Mouse (Mus musculus): ENCODE measurements around the gene Pi4ka. TPM values are rescaled to one million over a fixed set of nuclear protein-coding genes. Genes with fewer than 3 reads are reported as not detected.

Pi4ka gene
- polyA plus RNA-seq, 1 experiment from 2014 or later: 51.0 TPM

DNA sequence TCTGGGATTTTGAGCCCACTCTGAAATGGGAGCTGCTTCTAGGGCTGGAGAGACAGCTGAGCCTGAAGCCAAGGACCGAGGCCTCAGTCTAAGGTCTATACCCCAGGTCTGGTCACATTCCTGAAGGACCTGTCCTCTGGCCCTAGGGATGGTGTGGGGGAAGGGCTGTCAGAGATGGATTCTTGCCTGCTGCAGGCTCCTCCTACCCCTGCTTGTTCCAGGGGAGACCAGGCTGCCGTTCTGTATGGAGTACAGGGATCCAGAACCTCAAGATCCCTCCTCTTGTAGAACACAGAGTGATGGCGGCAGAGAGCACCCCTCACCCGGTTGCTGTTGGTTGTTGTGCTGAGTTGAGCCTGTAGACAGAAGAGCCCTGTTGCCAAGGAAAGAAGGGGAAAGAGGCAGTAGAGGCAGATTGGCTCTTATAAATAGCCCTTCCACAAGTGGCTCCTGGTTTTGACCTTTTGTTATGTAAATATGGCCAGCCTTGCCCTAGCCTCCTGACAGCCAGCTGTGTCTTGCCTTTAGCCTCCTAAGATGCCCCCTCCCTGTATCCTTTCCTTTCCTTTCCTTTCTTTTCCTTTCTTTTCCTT lies 152.0 kb downstream of the Pi4ka start:
- Histone ChIP-seq H3K27ac (ENCODE audit: low read depth, low read length) (0 out of 2 replicates have a peak overlapping the region, but pooled peaks have one; percentile 46), H3K4me1 (ENCODE audit: control insufficient read depth, insufficient read depth, low read length) (peaks cover 34% of the 10 kb centered on the region), H3K36me3 (ENCODE audit: control insufficient read depth, insufficient read depth, low read length) (peaks cover 38% of the 10 kb centered on the region), H3K9me3 (replicated peaks; ENCODE audit: control insufficient read depth, low read length) (no peaks in the 10 kb centered on the region), H3K27me3 (replicated peaks; ENCODE audit: control insufficient read depth, insufficient read depth, low read length) (no peaks in the 10 kb centered on the region), H3K4me2 (ENCODE audit: low read length) (no peak overlapping the region), H3K9ac (ENCODE audit: low read length) (no peak overlapping the region), H3K4me3 (ENCODE audit: low read depth, low read length) (no peak overlapping the region)
- peak; percentile 38; the same call in 1 of the 2 replicates for ATAC-seq
- peak; percentile 40 for DNase-seq (ENCODE audit: low spot score)
- WGBS: 14% methylated on average over 4 of the region's 4 CpGs

DNA sequence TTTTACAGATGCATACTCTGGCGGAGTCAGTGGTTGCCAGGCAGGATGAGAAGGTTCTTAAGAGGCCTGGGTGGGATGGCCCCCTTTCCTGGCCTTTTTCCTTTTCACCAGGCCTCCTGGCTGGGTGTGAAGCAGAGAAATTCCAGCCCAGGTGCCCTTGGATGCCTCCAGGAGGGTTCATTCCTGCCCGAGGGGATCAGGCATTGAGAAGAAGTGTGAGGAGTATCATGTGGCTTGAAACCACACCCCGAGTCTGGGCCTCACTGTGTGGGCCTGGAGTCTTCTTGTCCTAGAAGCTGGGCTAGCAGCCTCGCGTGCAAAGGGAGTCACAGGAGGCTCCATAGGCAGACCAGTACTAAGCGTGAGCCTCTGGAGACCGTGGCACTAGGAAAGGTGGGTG lies 153.3 kb downstream of the Pi4ka start:
- no peaks in the 10 kb centered on the region for H3K9me3 ChIP-seq (replicated peaks; ENCODE audit: control insufficient read depth, low read length)
- 65% methylated on average over 7 of the region's 7 CpGs for WGBS
- no peak overlapping the region for H3K27ac ChIP-seq (ENCODE audit: low read depth, low read length)
- ATAC-seq: no peak
- no peak overlapping the region for H3K4me3 ChIP-seq (ENCODE audit: low read depth, low read length)
- no peak overlapping the region for H3K9ac ChIP-seq (ENCODE audit: low read length)
- H3K4me2 ChIP-seq (ENCODE audit: low read length): no peak overlapping the region
- peaks cover 34% of the 10 kb centered on the region for H3K4me1 ChIP-seq (ENCODE audit: control insufficient read depth, insufficient read depth, low read length)
- no peaks in the 10 kb centered on the region for H3K27me3 ChIP-seq (replicated peaks; ENCODE audit: control insufficient read depth, insufficient read depth, low read length)
- DNase-seq (ENCODE audit: low spot score): no peak
- H3K36me3 ChIP-seq (ENCODE audit: control insufficient read depth, insufficient read depth, low read length): peaks cover 25% of the 10 kb centered on the region

DNA sequence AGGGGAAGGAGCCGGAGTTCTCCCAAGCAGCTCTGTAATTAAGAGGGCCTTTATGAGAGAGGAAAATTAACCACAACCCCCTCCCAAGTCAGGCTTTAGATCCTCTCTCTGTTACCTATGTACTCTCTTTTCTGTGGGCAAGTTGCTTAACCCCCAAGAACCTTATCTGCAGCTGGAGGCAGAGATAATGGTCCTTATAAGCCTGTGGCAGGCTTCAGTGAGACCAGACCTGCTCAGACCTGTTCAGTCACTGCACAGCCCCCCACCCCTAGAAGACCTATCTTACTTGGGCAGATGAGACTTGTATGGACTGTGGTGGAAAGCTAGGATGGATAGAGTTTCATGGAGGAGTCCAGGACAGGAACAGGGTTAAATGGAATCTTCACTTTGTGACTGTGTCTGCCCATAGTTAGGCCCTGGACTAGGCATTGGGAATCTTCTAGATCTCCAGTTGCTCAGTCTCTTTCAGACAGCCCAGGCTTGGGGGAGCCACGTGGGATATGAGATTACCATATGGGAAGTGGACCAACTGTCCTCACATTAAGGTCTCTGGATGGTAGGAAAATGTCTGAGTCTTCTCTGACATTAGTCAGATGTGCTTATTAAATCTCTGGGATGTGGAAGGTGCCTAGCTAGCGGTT lies 153.9 kb downstream of the Pi4ka start:
- H3K9me3 ChIP-seq (replicated peaks; ENCODE audit: control insufficient read depth, low read length): no peaks in the 10 kb centered on the region
- H3K4me1 ChIP-seq (ENCODE audit: control insufficient read depth, insufficient read depth, low read length): peaks cover 36% of the 10 kb centered on the region
- H3K36me3 ChIP-seq (ENCODE audit: control insufficient read depth, insufficient read depth, low read length): peaks cover 19% of the 10 kb centered on the region
- no peak for DNase-seq (ENCODE audit: low spot score)
- H3K9ac ChIP-seq (ENCODE audit: low read length): no peak overlapping the region
- no peak for ATAC-seq
- H3K27me3 ChIP-seq (replicated peaks; ENCODE audit: control insufficient read depth, insufficient read depth, low read length): no peaks in the 10 kb centered on the region
- 70% methylated on average over 3 of the region's 3 CpGs for WGBS
- no peak overlapping the region for H3K4me3 ChIP-seq (ENCODE audit: low read depth, low read length)
- H3K4me2 ChIP-seq (ENCODE audit: low read length): no peak overlapping the region
- no peak overlapping the region for H3K27ac ChIP-seq (ENCODE audit: low read depth, low read length)

DNA sequence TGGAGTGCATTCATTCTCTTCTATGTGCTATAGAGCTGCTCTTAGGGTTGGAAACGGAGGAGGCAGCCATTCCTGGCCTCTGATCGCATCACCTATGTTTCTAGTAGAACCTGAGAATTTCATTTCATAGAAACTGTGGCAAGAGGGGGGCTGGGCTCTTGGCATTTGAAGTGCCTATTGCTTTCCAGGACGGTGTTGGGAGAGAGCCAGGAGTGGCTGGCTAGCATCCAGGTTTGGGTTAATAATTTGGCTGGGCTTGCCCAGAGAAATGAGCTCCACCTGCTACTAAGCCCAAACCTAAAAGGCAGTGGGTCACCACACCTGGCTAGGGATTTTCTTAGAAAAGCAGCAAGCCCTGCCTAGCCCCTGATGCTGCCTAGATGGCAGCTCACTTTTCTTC lies 154.6 kb downstream of the Pi4ka start:
- Histone ChIP-seq H3K4me1 (ENCODE audit: control insufficient read depth, insufficient read depth, low read length) (peaks cover 36% of the 10 kb centered on the region), H3K4me2 (ENCODE audit: low read length) (no peak overlapping the region), H3K4me3 (ENCODE audit: low read depth, low read length) (no peak overlapping the region), H3K9me3 (replicated peaks; ENCODE audit: control insufficient read depth, low read length) (no peaks in the 10 kb centered on the region), H3K27ac (ENCODE audit: low read depth, low read length) (no peak overlapping the region), H3K36me3 (ENCODE audit: control insufficient read depth, insufficient read depth, low read length) (peaks cover 12% of the 10 kb centered on the region), H3K27me3 (replicated peaks; ENCODE audit: control insufficient read depth, insufficient read depth, low read length) (no peaks in the 10 kb centered on the region), H3K9ac (ENCODE audit: low read length) (no peak overlapping the region)
- DNase-seq (ENCODE audit: low spot score) (peak; percentile 76), ATAC-seq (0 out of 2 replicates have a peak, but pooled peaks have one; percentile 30)
- 25% methylated on average over 3 of the region's 3 CpGs for WGBS

DNA sequence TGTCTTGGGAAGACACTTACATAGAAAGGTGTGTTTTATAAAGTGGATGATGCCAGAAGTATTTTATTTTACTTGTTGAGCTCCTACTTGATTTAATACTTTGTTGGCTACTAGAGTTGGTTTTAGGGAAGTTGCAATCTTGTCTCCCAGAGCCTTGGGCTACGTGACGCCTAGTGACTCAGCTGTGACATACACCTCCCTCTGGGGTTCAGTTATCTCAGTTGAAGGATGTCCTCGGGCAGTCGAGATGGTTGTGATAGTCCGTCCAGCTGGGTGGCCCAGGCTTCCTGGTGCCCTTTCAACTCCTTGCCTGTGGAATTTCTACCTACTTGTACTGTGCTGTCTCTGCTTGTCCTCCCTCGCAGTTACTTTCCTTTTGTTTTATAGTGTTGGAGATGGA lies 157.0 kb downstream of the Pi4ka start:
- H3K4me3 ChIP-seq (ENCODE audit: low read depth, low read length): no peak overlapping the region
- DNase-seq (ENCODE audit: low spot score): no peak
- no peaks in the 10 kb centered on the region for H3K27me3 ChIP-seq (replicated peaks; ENCODE audit: control insufficient read depth, insufficient read depth, low read length)
- no peak overlapping the region for H3K27ac ChIP-seq (ENCODE audit: low read depth, low read length)
- peaks cover 35% of the 10 kb centered on the region for H3K4me1 ChIP-seq (ENCODE audit: control insufficient read depth, insufficient read depth, low read length)
- H3K9ac ChIP-seq (ENCODE audit: low read length): no peak overlapping the region
- no peak for ATAC-seq
- H3K4me2 ChIP-seq (ENCODE audit: low read length): no peak overlapping the region
- no peaks in the 10 kb centered on the region for H3K36me3 ChIP-seq (ENCODE audit: control insufficient read depth, insufficient read depth, low read length)
- WGBS: 84% methylated on average over 6 of the region's 6 CpGs
- no peaks in the 10 kb centered on the region for H3K9me3 ChIP-seq (replicated peaks; ENCODE audit: control insufficient read depth, low read length)

DNA sequence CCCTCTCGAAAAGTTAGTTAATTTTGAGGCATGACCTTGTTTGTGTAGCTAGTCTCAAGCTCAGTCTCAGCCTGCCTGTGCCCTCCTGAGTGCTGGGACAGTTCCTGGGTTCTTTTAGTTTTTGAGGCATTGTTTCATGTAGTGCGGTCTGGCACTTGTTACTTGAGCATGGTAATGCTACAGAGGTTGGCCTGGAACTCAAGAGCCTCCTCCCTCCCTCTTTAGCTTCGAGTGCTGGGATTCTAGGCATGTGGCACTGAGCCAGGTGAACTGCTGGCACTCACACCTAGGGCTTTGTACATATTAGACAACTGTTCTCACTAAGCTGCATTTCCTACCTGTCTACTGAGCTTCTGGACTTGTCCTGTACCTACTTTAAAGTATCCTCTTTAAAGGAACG lies 158.4 kb downstream of the Pi4ka start:
- WGBS: 63% methylated on average over 4 of the region's 4 CpGs
- peaks cover 21% of the 10 kb centered on the region for H3K4me1 ChIP-seq (ENCODE audit: control insufficient read depth, insufficient read depth, low read length)
- H3K9ac ChIP-seq (ENCODE audit: low read length): no peak overlapping the region
- DNase-seq (ENCODE audit: low spot score) (no peak), ATAC-seq (no peak)
- H3K4me3 ChIP-seq (ENCODE audit: low read depth, low read length): no peak overlapping the region
- no peaks in the 10 kb centered on the region for H3K9me3 ChIP-seq (replicated peaks; ENCODE audit: control insufficient read depth, low read length)
- no peak overlapping the region for H3K4me2 ChIP-seq (ENCODE audit: low read length)
- H3K27me3 ChIP-seq (replicated peaks; ENCODE audit: control insufficient read depth, insufficient read depth, low read length): no peaks in the 10 kb centered on the region
- H3K36me3 ChIP-seq (ENCODE audit: control insufficient read depth, insufficient read depth, low read length): no peaks in the 10 kb centered on the region
- H3K27ac ChIP-seq (ENCODE audit: low read depth, low read length): no peak overlapping the region

DNA sequence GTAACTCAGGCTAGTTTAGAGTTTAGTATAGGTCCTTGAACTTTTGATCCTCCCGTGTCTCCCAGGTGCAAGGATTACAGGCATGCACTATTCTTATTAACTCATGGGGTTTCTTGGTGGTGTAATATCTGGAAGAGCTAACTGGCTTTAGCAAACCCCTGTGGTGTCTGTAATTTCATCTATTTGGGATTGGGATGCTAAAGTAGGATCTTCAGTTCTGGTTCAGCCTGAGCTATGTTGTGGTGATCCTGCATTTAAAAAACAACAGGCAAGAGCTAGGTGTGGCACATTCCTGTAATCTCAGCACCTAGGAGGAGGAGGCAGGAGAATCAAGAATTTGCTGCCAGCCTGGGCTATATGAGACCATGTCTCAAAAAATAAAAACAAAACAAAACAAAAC lies 161.1 kb downstream of the Pi4ka start:
- no peaks in the 10 kb centered on the region for H3K27me3 ChIP-seq (replicated peaks; ENCODE audit: control insufficient read depth, insufficient read depth, low read length)
- no peak overlapping the region for H3K4me3 ChIP-seq (ENCODE audit: low read depth, low read length)
- peaks cover 3% of the 10 kb centered on the region; the same call in 1 of the 2 replicates for H3K4me1 ChIP-seq (ENCODE audit: control insufficient read depth, insufficient read depth, low read length)
- H3K9me3 ChIP-seq (replicated peaks; ENCODE audit: control insufficient read depth, low read length): no peaks in the 10 kb centered on the region
- ATAC-seq (no peak), DNase-seq (ENCODE audit: low spot score) (no peak)
- WGBS: 81% methylated on average over 1 of the region's 1 CpGs
- H3K4me2 ChIP-seq (ENCODE audit: low read length): no peak overlapping the region
- no peaks in the 10 kb centered on the region for H3K36me3 ChIP-seq (ENCODE audit: control insufficient read depth, insufficient read depth, low read length)
- H3K27ac ChIP-seq (ENCODE audit: low read depth, low read length): no peak overlapping the region
- no peak overlapping the region for H3K9ac ChIP-seq (ENCODE audit: low read length)

DNA sequence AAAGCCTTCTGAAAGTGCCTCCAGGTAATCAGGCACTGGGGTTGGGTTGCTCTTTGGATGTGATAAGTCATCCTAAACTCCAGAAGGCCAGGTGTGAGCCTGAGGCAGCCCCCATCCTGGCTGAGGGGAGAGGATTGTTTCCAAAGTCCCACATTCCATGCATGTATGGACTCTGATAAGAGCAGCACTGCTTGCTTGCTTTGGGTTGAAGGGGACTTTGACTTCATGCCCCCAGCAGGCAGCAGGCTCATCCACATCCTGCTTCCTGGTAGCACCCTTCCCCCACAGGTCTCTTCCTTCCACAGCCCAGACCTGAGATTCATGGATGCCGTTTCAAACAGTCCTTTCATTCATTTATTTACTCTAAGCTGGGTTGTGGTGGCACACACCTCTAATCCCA lies 162.4 kb downstream of the Pi4ka start:
- DNase-seq (ENCODE audit: low spot score) (no peak), ATAC-seq (no peak)
- Histone ChIP-seq H3K27me3 (replicated peaks; ENCODE audit: control insufficient read depth, insufficient read depth, low read length) (no peaks in the 10 kb centered on the region), H3K4me2 (ENCODE audit: low read length) (no peak overlapping the region), H3K4me1 (ENCODE audit: control insufficient read depth, insufficient read depth, low read length) (peaks cover 3% of the 10 kb centered on the region; the same call in 1 of the 2 replicates), H3K9ac (ENCODE audit: low read length) (no peak overlapping the region), H3K4me3 (ENCODE audit: low read depth, low read length) (no peak overlapping the region), H3K9me3 (replicated peaks; ENCODE audit: control insufficient read depth, low read length) (no peaks in the 10 kb centered on the region), H3K36me3 (ENCODE audit: control insufficient read depth, insufficient read depth, low read length) (no peaks in the 10 kb centered on the region), H3K27ac (ENCODE audit: low read depth, low read length) (no peak overlapping the region)
- 74% methylated on average over 1 of the region's 1 CpGs for WGBS

DNA sequence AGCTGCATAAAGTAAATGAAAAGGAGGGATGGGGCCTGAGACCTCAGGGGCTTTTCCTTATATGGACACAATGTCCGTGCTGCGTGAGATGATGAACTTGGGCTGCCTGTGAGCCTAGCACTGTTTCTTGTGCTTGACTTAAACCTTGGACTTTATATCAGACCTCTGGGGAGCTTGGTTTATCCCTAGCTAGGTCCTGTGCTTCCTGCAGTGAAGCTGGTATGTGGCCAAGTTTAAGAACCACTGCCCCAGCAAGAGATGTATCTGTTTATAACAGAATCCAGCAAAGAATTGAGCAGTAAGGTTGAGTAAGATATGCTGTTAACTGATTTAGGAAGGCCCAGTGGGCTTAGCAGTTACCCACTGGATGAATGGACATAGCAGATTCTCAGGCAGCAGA lies 166.7 kb downstream of the Pi4ka start:
- Histone ChIP-seq H3K27me3 (replicated peaks; ENCODE audit: control insufficient read depth, insufficient read depth, low read length) (no peaks in the 10 kb centered on the region), H3K27ac (ENCODE audit: low read depth, low read length) (no peak overlapping the region), H3K36me3 (ENCODE audit: control insufficient read depth, insufficient read depth, low read length) (no peaks in the 10 kb centered on the region), H3K4me3 (ENCODE audit: low read depth, low read length) (no peak overlapping the region), H3K4me1 (ENCODE audit: control insufficient read depth, insufficient read depth, low read length) (peaks cover 16% of the 10 kb centered on the region), H3K9me3 (replicated peaks; ENCODE audit: control insufficient read depth, low read length) (no peaks in the 10 kb centered on the region), H3K4me2 (ENCODE audit: low read length) (no peak overlapping the region), H3K9ac (ENCODE audit: low read length) (no peak overlapping the region)
- DNase-seq (ENCODE audit: low spot score) (no peak), ATAC-seq (no peak)
- 89% methylated on average over 2 of the region's 2 CpGs for WGBS
